19 mouse cellular contexts compared by ENCODE assay signal in genomic region chr2:5658000-5658399, GRCm38 (mm10).
"Had no signal": no experiment of that assay in that cellular context is flagged by ENCODE, and none has a peak within 500 bp of the region (broad histone marks: within the 10 kb centered on the region; RNA-seq: fewer than 3 reads in every experiment).

No protein-coding gene starts in this region.

- H3K4me1 ChIP-seq: limb, embryonic 12.5 days; limb, embryonic 15.5 days; midbrain, embryonic 13.5 days; neural tube, embryonic 13.5 days had no signal

- H3K9ac ChIP-seq: limb, embryonic 12.5 days; limb, embryonic 15.5 days; liver, embryonic 14.5 days; liver, postnatal 0 days; midbrain, embryonic 13.5 days; neural tube, embryonic 13.5 days had no signal

- ATAC-seq: liver, postnatal 0 days; midbrain, embryonic 13.5 days; midbrain, embryonic 16.5 days had no signal

- H3K27me3 ChIP-seq: limb, embryonic 12.5 days; limb, embryonic 15.5 days; midbrain, embryonic 13.5 days; neural tube, embryonic 13.5 days had no signal

- H3K27ac ChIP-seq: limb, embryonic 12.5 days; limb, embryonic 15.5 days; liver, embryonic 14.5 days; macrophage; midbrain, embryonic 13.5 days; neural tube, embryonic 13.5 days had no signal

- H3K4me2 ChIP-seq: limb, embryonic 12.5 days; limb, embryonic 15.5 days; liver, embryonic 11.5 days; midbrain, embryonic 13.5 days; neural tube, embryonic 13.5 days had no signal

- H3K36me3 ChIP-seq: limb, embryonic 12.5 days; limb, embryonic 15.5 days; midbrain, embryonic 13.5 days; neural tube, embryonic 13.5 days had no signal

- DNase-seq: kidney, adult 11 months; kidney, adult 8-10 months; kidney, postnatal 14 days; kidney, postnatal 4 days; left cerebral cortex, postnatal 4 days; liver, postnatal 0 days; retina, postnatal 1 day; right cerebral cortex, postnatal 25 days; spleen, adult 18-20 months; thymus, postnatal 25 days had no signal

- H3K4me3 ChIP-seq: limb, embryonic 12.5 days; limb, embryonic 15.5 days; midbrain, embryonic 13.5 days; myocyte; neural tube, embryonic 13.5 days had no signal

- H3K9me3 ChIP-seq: limb, embryonic 12.5 days; limb, embryonic 15.5 days; midbrain, embryonic 13.5 days; neural tube, embryonic 13.5 days had no signal
